Mouse (Mus musculus): ENCODE measurements around the gene Usp7. TPM values are rescaled to one million over a fixed set of nuclear protein-coding genes. Genes with fewer than 3 reads are reported as not detected.

Usp7 gene
- polyA plus RNA-seq, 1 experiment from 2014 or later: 61.4 TPM

DNA sequence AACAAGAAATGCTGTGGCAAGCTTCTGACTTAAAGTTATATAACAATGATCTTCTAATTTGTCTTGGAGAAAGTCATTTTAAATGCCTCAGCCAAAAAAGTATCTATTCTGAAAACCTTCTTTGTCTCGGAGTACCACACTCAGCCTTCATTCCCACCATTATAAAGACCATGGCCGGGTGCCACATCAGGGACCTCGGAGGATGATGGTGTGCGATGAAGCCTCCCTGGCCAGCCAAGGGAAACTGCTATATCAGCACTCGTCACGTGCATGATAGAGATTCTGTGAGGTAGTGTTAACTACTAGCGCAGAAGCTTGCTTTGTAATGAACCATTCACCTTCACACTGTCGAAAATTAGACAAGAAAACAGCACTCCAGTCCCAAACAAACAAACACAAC, 92.6 kb downstream of the Usp7 start:
- no peak for ATAC-seq (ENCODE audit: low read depth)
- no peak overlapping the region for H3K4me2 ChIP-seq (ENCODE audit: low read depth, low read length)
- H3K36me3 ChIP-seq (ENCODE audit: control insufficient read depth, insufficient read depth, low read length): peaks cover 91% of the 10 kb centered on the region
- H3K9ac ChIP-seq (replicated peaks; ENCODE audit: low read depth, low read length): no peak overlapping the region
- 90% methylated on average over 8 of the region's 8 CpGs for WGBS
- H3K4me1 ChIP-seq (ENCODE audit: control insufficient read depth, insufficient read depth, low read length): no peaks in the 10 kb centered on the region
- no peaks in the 10 kb centered on the region for H3K9me3 ChIP-seq (ENCODE audit: control insufficient read depth, low read length)
- no peak overlapping the region for H3K4me3 ChIP-seq (ENCODE audit: low read depth, low read length)
- H3K27ac ChIP-seq (ENCODE audit: low read depth, low read length): no peak overlapping the region
- H3K27me3 ChIP-seq (ENCODE audit: control insufficient read depth, insufficient read depth, low read length): no peaks in the 10 kb centered on the region

DNA sequence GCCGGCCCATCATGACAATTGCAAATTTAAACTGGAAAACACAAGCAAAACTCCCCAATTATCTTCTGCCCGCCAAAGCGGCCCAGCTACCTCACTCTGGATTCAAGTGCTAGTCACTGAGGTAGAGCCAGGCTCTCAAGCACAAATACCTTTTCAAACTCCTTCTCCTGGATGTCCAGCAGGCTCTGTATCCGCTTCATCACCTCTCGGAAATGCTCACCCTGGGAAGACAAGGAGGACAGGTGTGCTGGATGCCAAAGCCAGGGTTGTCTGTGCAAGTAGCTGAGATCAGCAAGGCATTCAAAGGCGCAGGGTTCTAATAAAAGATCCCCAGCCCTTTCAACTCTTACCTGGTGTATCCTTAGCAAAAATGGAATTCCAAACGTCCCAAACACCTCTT, 100.9 kb downstream of the Usp7 start:
- no peak overlapping the region for H3K27ac ChIP-seq (ENCODE audit: low read depth, low read length)

DNA sequence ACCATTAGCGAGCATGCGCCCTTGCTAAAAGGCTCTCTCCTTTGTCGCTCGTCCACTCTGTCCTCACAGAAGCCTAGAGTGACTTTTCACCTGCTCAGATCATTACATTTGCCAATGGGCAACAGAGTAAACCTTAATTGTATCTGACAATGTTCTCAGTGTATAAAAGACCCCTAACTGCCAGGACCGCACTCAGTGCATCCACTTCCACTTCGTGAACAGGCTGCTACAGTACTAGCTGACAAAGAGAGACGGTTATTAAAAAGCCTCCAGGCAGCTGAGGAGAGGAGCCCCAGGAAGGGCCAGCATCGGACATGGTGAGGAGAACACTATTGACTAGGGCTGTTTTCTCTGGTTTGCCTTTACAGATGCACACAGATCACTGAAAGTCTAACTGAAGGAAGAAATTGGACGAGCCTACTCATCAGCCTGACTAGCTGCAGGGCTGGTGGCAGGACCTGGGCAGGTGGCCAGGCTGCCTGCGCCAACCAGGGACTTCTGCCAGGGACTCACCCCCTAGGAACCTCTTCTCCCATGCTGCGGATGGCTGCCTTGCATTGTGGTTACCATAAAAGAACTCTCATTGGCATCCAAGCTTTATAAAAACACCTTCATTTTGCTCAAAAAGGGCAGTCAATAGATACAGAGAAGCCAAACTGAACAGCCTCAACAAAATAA, 102.0 kb downstream of the Usp7 start:
- H3K4me1 ChIP-seq (ENCODE audit: control insufficient read depth, insufficient read depth, low read length): no peaks in the 10 kb centered on the region
- ATAC-seq (ENCODE audit: low read depth): peak; percentile 53; the same call in 1 of the 2 replicates
- no peak overlapping the region for H3K27ac ChIP-seq (ENCODE audit: low read depth, low read length)
- no peak overlapping the region for H3K4me2 ChIP-seq (ENCODE audit: low read depth, low read length)
- no peak overlapping the region for H3K9ac ChIP-seq (replicated peaks; ENCODE audit: low read depth, low read length)
- no peak overlapping the region for H3K4me3 ChIP-seq (ENCODE audit: low read depth, low read length)
- no peaks in the 10 kb centered on the region for H3K9me3 ChIP-seq (ENCODE audit: control insufficient read depth, low read length)
- H3K36me3 ChIP-seq (ENCODE audit: control insufficient read depth, insufficient read depth, low read length): peaks cover 52% of the 10 kb centered on the region
- H3K27me3 ChIP-seq (ENCODE audit: control insufficient read depth, insufficient read depth, low read length): no peaks in the 10 kb centered on the region
- WGBS: 72% methylated on average over 11 of the region's 11 CpGs

More for the DNA sequence above, 100.9 kb downstream of the Usp7 start:
- H3K4me1 ChIP-seq (ENCODE audit: control insufficient read depth, insufficient read depth, low read length): no peaks in the 10 kb centered on the region
- H3K36me3 ChIP-seq (ENCODE audit: control insufficient read depth, insufficient read depth, low read length): peaks cover 61% of the 10 kb centered on the region
- no peak overlapping the region for H3K4me3 ChIP-seq (ENCODE audit: low read depth, low read length)
- no peak overlapping the region for H3K4me2 ChIP-seq (ENCODE audit: low read depth, low read length)
- no peak for ATAC-seq (ENCODE audit: low read depth)
- no peak overlapping the region for H3K9ac ChIP-seq (replicated peaks; ENCODE audit: low read depth, low read length)
- WGBS: 95% methylated on average over 7 of the region's 7 CpGs
- H3K27me3 ChIP-seq (ENCODE audit: control insufficient read depth, insufficient read depth, low read length): no peaks in the 10 kb centered on the region
- H3K9me3 ChIP-seq (ENCODE audit: control insufficient read depth, low read length): no peaks in the 10 kb centered on the region

DNA sequence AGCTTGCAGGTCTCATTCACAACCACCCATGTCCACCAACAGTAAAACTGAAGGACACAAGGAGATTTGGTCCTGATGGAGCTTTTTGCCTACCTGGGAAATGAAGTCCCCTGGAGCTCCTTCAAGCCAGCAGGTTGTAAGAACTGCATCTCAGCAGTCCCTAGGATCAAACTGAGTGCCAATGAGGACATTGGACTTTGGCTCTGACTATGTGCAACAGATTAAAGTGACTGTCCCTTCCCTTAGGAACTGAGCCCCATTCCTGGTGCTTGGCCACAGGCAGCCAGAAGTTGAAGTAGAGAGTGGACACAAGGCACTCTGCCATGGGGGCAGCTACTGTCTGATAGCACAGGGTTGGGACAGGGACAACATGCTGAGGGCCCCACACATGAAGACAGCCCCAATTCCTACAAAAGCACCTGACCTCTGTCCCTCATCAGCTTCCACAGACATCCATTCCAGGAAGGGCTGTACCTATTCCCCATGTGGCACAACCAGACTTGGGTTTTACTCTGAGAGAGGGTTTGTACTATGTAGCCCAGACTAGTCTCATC, 104.5 kb downstream of the Usp7 start:
- Histone ChIP-seq H3K4me1 (ENCODE audit: control insufficient read depth, insufficient read depth, low read length) (no peaks in the 10 kb centered on the region), H3K4me2 (ENCODE audit: low read depth, low read length) (no peak overlapping the region), H3K27ac (ENCODE audit: low read depth, low read length) (no peak overlapping the region), H3K9me3 (ENCODE audit: control insufficient read depth, low read length) (no peaks in the 10 kb centered on the region), H3K27me3 (ENCODE audit: control insufficient read depth, insufficient read depth, low read length) (no peaks in the 10 kb centered on the region), H3K36me3 (ENCODE audit: control insufficient read depth, insufficient read depth, low read length) (peaks cover 30% of the 10 kb centered on the region), H3K4me3 (ENCODE audit: low read depth, low read length) (no peak overlapping the region), H3K9ac (replicated peaks; ENCODE audit: low read depth, low read length) (no peak overlapping the region)
- ATAC-seq (ENCODE audit: low read depth): no peak

DNA sequence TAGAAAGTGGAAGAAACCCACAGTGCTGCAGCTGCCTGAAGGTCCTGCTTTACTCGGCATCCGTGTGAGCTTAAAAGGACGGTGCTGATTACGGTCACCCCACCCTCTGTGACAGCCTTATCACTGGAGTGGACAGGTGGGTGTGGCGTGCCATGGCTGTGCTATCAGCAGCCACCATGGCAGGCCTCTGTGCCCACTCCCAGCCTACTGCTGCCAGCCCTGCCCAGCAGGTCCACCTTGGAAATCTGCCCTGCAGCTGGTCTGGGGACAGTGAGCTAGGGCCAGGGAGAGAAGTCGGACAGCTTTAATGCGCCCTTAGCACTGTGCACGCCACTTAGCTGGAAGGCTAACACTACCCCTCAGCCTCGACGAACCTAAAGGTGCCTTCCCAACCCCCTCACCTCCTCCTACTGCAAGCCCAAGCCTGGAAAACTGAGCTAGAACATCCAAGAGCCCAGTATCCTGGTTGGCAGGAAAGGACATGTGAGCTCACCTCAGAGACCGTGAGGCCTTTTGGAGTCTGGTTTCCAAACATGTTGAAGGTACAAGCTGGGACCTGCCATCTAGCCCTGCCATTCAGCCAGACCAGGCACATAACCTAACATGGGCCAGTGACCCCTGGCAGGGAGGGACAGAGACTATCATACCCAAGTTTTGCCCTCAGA, 105.1 kb downstream of the Usp7 start:
- H3K27ac ChIP-seq (ENCODE audit: low read depth, low read length): no peak overlapping the region
- no peaks in the 10 kb centered on the region for H3K27me3 ChIP-seq (ENCODE audit: control insufficient read depth, insufficient read depth, low read length)
- ATAC-seq (ENCODE audit: low read depth): no peak
- H3K9me3 ChIP-seq (ENCODE audit: control insufficient read depth, low read length): no peaks in the 10 kb centered on the region
- 87% methylated on average over 11 of the region's 11 CpGs for WGBS
- no peak overlapping the region for H3K4me3 ChIP-seq (ENCODE audit: low read depth, low read length)
- no peaks in the 10 kb centered on the region for H3K4me1 ChIP-seq (ENCODE audit: control insufficient read depth, insufficient read depth, low read length)
- H3K36me3 ChIP-seq (ENCODE audit: control insufficient read depth, insufficient read depth, low read length): peaks cover 24% of the 10 kb centered on the region
- H3K4me2 ChIP-seq (ENCODE audit: low read depth, low read length): no peak overlapping the region
- no peak overlapping the region for H3K9ac ChIP-seq (replicated peaks; ENCODE audit: low read depth, low read length)

DNA sequence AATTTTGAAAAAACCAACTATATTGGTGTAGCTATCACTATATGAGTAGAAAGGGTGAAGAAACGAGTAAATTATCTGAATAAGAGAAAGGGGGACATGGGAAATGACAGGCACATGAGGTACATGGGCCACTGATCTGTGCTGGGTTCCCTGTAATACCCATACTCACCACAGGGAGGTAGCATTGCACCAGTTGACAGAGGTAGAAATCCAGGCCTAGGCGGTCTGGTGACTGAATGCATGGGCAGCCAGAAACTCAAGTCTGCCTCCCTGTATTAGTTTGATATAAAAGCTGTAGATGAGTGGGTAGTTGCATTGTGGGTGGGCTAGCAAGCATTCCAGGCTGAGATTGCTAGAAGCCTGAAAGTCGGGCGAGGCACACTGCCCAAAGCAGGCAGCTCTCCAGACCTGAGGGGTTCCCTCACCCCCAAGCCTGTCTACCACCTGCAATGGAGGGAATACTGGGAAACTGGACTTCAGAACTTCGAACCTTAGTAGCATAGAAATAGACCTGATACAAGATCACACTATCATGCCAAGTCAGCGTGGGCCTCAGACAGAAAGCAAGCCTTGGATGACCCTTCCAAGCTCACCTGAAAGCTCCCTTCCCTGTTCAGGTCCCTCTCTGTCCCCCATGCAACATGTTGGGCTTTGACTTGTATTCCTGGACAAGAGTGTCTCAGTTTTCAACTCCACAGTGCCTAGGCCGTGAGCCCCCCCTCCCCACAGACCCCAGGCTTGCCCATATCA, 105.8 kb downstream of the Usp7 start:
- Histone ChIP-seq H3K4me2 (ENCODE audit: low read depth, low read length) (no peak overlapping the region), H3K27ac (ENCODE audit: low read depth, low read length) (no peak overlapping the region), H3K4me3 (ENCODE audit: low read depth, low read length) (no peak overlapping the region), H3K9ac (replicated peaks; ENCODE audit: low read depth, low read length) (no peak overlapping the region), H3K36me3 (ENCODE audit: control insufficient read depth, insufficient read depth, low read length) (peaks cover 17% of the 10 kb centered on the region; the same call in 1 of the 2 replicates), H3K9me3 (ENCODE audit: control insufficient read depth, low read length) (no peaks in the 10 kb centered on the region), H3K27me3 (ENCODE audit: control insufficient read depth, insufficient read depth, low read length) (no peaks in the 10 kb centered on the region), H3K4me1 (ENCODE audit: control insufficient read depth, insufficient read depth, low read length) (no peaks in the 10 kb centered on the region)
- peak; percentile 68; the same call in 1 of the 2 replicates for ATAC-seq (ENCODE audit: low read depth)
- WGBS: 63% methylated on average over 7 of the region's 7 CpGs

DNA sequence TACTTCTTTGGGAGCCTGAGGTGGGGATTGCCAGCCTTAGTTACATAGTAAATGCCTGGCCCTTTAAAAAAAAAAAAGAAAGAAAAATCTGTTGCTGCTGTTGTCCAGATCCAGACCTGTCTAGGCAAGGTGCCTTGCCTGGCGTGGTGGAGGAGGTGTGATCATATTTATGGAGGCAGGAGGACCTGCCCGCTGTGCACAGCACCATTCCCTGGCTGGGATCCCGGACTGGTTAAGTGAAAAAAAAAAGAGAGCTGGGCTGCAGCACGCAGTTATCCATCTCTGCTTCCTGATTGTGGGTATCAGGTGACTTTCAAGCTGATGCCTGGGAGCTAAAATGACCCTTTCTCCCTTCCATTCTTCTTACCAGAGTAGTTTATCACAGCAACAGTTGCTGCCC, 107.0 kb downstream of the Usp7 start:
- 77% methylated on average over 4 of the region's 4 CpGs for WGBS
- Histone ChIP-seq H3K4me1 (ENCODE audit: control insufficient read depth, insufficient read depth, low read length) (no peaks in the 10 kb centered on the region), H3K9ac (replicated peaks; ENCODE audit: low read depth, low read length) (no peak overlapping the region), H3K36me3 (ENCODE audit: control insufficient read depth, insufficient read depth, low read length) (peaks cover 5% of the 10 kb centered on the region; the same call in 1 of the 2 replicates), H3K9me3 (ENCODE audit: control insufficient read depth, low read length) (no peaks in the 10 kb centered on the region), H3K27me3 (ENCODE audit: control insufficient read depth, insufficient read depth, low read length) (no peaks in the 10 kb centered on the region), H3K27ac (ENCODE audit: low read depth, low read length) (no peak overlapping the region), H3K4me3 (ENCODE audit: low read depth, low read length) (no peak overlapping the region), H3K4me2 (ENCODE audit: low read depth, low read length) (no peak overlapping the region)
- no peak for ATAC-seq (ENCODE audit: low read depth)

DNA sequence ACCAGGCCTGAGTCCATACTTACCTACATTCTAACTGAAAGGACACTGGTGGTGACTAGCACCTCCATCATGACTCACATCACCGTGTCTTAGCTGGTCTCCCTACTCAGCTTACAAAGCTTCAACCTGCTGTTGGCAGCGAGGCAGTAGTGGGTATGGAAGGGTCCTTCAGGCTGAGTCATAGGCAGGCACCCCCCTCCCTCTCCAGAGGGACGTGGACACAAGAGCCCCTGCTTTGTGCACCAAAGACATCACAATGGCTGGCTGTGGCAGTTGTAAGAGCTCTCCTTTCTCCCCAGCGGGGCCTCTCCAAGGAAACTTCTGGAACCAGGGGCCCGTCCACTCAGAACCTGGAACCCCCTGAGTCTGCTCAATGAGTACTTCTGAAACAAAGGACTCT, 111.6 kb downstream of the Usp7 start, which contains the start of gene Gm5767:
Gm5767 (plus strand) TSS at position 301 of the 400 bp plus-strand sequence.
- Histone ChIP-seq H3K4me1 (ENCODE audit: control insufficient read depth, insufficient read depth, low read length) (no peaks in the 10 kb centered on the region), H3K27me3 (ENCODE audit: control insufficient read depth, insufficient read depth, low read length) (no peaks in the 10 kb centered on the region), H3K27ac (ENCODE audit: low read depth, low read length) (no peak within 1 kb of the TSS), H3K9ac (replicated peaks; ENCODE audit: low read depth, low read length) (no peak within 1 kb of the TSS), H3K4me3 (ENCODE audit: low read depth, low read length) (no peak within 1 kb of the TSS), H3K4me2 (ENCODE audit: low read depth, low read length) (no peak within 1 kb of the TSS), H3K9me3 (ENCODE audit: control insufficient read depth, low read length) (no peaks in the 10 kb centered on the region), H3K36me3 (ENCODE audit: control insufficient read depth, insufficient read depth, low read length) (0 out of 2 replicates have a peak, but pooled peaks cover 2% of the 10 kb centered on the region)
- WGBS: 84% methylated on average over 5 of the region's 5 CpGs
- no peak for ATAC-seq (ENCODE audit: low read depth)
